Comparison of ENCODE assay signal across 11 mouse cellular contexts in the genomic region with DNA sequence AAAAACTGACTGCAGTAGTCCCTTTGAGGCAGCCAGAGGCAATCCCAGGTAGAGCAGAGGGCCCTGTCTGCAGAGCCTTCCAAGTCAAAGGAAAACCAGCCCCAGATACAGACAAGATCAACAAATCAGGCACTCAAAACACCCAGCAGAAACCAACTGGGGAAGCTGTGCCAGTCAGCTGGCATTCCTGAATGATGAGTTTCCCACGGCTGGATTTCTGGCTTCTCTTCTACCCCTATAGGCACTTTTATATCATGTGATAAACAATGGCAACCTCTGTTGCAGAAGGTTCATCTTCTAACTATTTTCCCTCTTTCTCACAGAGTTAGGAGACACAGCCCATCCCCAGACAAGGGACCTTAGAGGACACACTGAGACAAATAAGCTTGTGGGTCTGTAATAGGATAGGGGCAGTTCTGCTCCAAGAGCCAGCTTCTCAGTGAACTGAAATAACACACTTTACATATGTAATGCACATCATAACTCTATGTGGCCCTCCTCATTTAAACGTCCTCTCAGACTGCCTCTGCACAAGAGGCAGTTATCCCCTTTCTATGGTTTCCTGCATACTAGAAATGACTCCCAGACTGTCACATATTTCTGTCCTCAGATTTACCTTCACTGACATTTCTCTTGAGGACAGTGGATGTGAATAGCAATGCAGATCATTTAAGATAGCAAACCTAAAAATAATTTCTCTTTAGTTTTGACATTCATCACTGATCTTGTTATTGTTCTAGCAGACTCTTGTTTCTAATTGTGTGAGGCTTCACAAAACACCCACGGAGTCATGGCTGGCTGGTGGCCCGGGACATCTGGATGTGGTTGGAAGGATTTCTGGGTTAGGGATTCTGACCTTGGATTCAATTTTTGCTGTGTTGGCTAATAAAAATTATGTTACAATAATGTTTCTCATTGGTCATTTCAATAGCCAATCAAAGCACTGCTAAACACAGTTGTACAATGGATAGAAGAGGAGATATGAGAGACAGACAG. TPM values are rescaled to one million over a fixed set of nuclear protein-coding genes. Genes with fewer than 3 reads are reported as not detected.
DNase-seq lines count a peak whose midpoint lies in the region; ATAC-seq lines count a peak whose summit lies in the region.
"Had no signal": no experiment of that assay in that cellular context is flagged by ENCODE, and none has a peak within 500 bp of the region (broad histone marks: within the 10 kb centered on the region; RNA-seq: fewer than 3 reads in every experiment).

No protein-coding gene starts in this region.

- no peaks in the 10 kb centered on the region for H3K4me1 ChIP-seq in midbrain, embryonic 11.5 days (ENCODE audit: control insufficient read depth, insufficient read depth, low read length)
- H3K4me1 ChIP-seq in midbrain, embryonic 15.5 days: no peaks in the 10 kb centered on the region

- no peak for ATAC-seq in midbrain, embryonic 11.5 days (ENCODE audit: low FRiP score)
- no peak for ATAC-seq in midbrain, embryonic 15.5 days (replicated peaks)

- WGBS in midbrain, embryonic 11.5 days: 84% methylated on average over 4 of the region's 4 CpGs
- WGBS in midbrain, embryonic 15.5 days: 75% methylated on average over 4 of the region's 4 CpGs

- H3K4me2 ChIP-seq in midbrain, embryonic 11.5 days: no peak overlapping the region
- H3K4me2 ChIP-seq in midbrain, embryonic 15.5 days: no peak overlapping the region

- no peak overlapping the region for H3K4me3 ChIP-seq in midbrain, embryonic 11.5 days (ENCODE audit: low read depth, low read length)
- H3K4me3 ChIP-seq in midbrain, embryonic 15.5 days: no peak overlapping the region

- H3K27me3 ChIP-seq in midbrain, embryonic 11.5 days (ENCODE audit: control insufficient read depth, insufficient read depth, low read length): no peaks in the 10 kb centered on the region
- no peaks in the 10 kb centered on the region for H3K27me3 ChIP-seq in midbrain, embryonic 15.5 days (replicated peaks)

- no peaks in the 10 kb centered on the region for H3K36me3 ChIP-seq in midbrain, embryonic 11.5 days (ENCODE audit: control insufficient read depth, insufficient read depth, low read length)
- no peaks in the 10 kb centered on the region for H3K36me3 ChIP-seq in midbrain, embryonic 15.5 days (replicated peaks)

- H3K9ac ChIP-seq in midbrain, embryonic 11.5 days (ENCODE audit: low read length): no peak overlapping the region
- no peak overlapping the region for H3K9ac ChIP-seq in midbrain, embryonic 15.5 days

- no peak overlapping the region for H3K27ac ChIP-seq in midbrain, embryonic 11.5 days (ENCODE audit: low read depth, low read length)
- no peak overlapping the region for H3K27ac ChIP-seq in midbrain, embryonic 15.5 days
- H3K27ac ChIP-seq: macrophage had no signal

- H3K9me3 ChIP-seq in midbrain, embryonic 11.5 days (ENCODE audit: control insufficient read depth, low read length): no peaks in the 10 kb centered on the region
- H3K9me3 ChIP-seq in midbrain, embryonic 15.5 days: no peaks in the 10 kb centered on the region

- DNase-seq in midbrain, embryonic 11.5 days (ENCODE audit: low spot score, missing footprints): peak; percentile 61
- peak; percentile 25 for DNase-seq in fat pad, adult 2 months (ENCODE audit: extremely low read depth, low read depth, low spot score)
- peak; percentile 64 to 70 for DNase-seq in heart, postnatal 36 days
- DNase-seq in ovary, postnatal 14 days (ENCODE audit: low spot score): peak; percentile 26
- no peak for DNase-seq in retina, embryonic 14.5 days (ENCODE audit: low spot score)
- DNase-seq in thymus, postnatal 36 days: no peak
- DNase-seq in frontal cortex, adult 2 months (ENCODE audit: extremely low spot score in 1 of 2, low spot score in 1 of 2): no peak
- DNase-seq: cerebellum, adult 2 months; layer of hippocampus, adult 9-11 months had no signal

- intact Hi-C loops in heart, postnatal 36 days (cut with DNase I): loop anchor here (5.0 kb wide), 2 partner anchors 110 to 160 kb away; partner anchors contain the start of gene Tas2r126

RNA-seq across cellular contexts. Expression of gene Olfr455, which starts 5.1 kb away (rescaled TPM):
- polyA plus RNA-seq in midbrain, embryonic 11.5 days (2014; fragmentation: Nextera tagmentation; extraction: Ambion mirVana): not detected in 2 replicates
- not detected in 2 replicates for polyA plus RNA-seq in midbrain, embryonic 15.5 days (2015; fragmentation: Nextera tagmentation; extraction: Ambion mirVana)
- not detected for total RNA-seq in heart, postnatal 36 days (2021)
- polyA plus RNA-seq in frontal cortex, adult 2 months (2012; rRNA removed): not detected in 2 replicates
- polyA plus RNA-seq: cerebellum, adult 2 months; macrophage had no signal

RNA-seq across cellular contexts. Expression of gene Tcaf3, which starts 55.2 kb away (rescaled TPM):
- not detected in 2 replicates for polyA plus RNA-seq in midbrain, embryonic 11.5 days (2014; fragmentation: Nextera tagmentation; extraction: Ambion mirVana)
- 0.05 TPM in 1 of 2 replicates, not detected in the other for polyA plus RNA-seq in midbrain, embryonic 15.5 days (2015; fragmentation: Nextera tagmentation; extraction: Ambion mirVana)
- not detected for total RNA-seq in heart, postnatal 36 days (2021)
- not detected in 2 replicates for polyA plus RNA-seq in frontal cortex, adult 2 months (2012; rRNA removed)
- polyA plus RNA-seq: cerebellum, adult 2 months; macrophage had no signal

RNA-seq across cellular contexts. Expression of gene Olfr456, which starts 55.3 kb away (rescaled TPM):
- not detected in 2 replicates for polyA plus RNA-seq in midbrain, embryonic 11.5 days (2014; fragmentation: Nextera tagmentation; extraction: Ambion mirVana)
- polyA plus RNA-seq in midbrain, embryonic 15.5 days (2015; fragmentation: Nextera tagmentation; extraction: Ambion mirVana): not detected in 2 replicates
- total RNA-seq in heart, postnatal 36 days (2021): not detected
- not detected in 2 replicates for polyA plus RNA-seq in frontal cortex, adult 2 months (2012; rRNA removed)
- polyA plus RNA-seq: cerebellum, adult 2 months; macrophage had no signal

Comparison
In these comparisons a context has a peak if more than half of its experiments do, and no peak if none do; other contexts are left out.
1. DNase-seq: peak in midbrain, embryonic 11.5 days (single experiment), fat pad, adult 2 months (single experiment), heart, postnatal 36 days (2 of 2) and ovary, postnatal 14 days (single experiment); none in retina, embryonic 14.5 days (single experiment), thymus, postnatal 36 days (0 of 2) and frontal cortex, adult 2 months (0 of 2).